Mouse (Mus musculus) thymus, postnatal 36 days (tissue): ENCODE results near the gene Ezr.
"Not testable (repeated sequence)": the region's sequence is repeated elsewhere in the genome, so short reads cannot be mapped to it uniquely, and the experiment has no call there.

Source experiments
- DNase-seq, 2 experiments: peaks; one replicate each; pipeline ENCODE4 v3.0.0; 2022; ENCODE audit warnings: mixed read lengths in 2 of 2

The Ezr gene

GRCm38 (mm10) chr17:6742083-6743038 is 40.2 kb downstream of the Ezr start:
- DNase-seq = no peak

GRCm38 (mm10) chr17:6741271-6741670 is 41.3 kb downstream of the Ezr start:
- no peak for DNase-seq

GRCm38 (mm10) chr17:6740331-6741170 is 42.0 kb downstream of the Ezr start:
- no peak for DNase-seq

GRCm38 (mm10) chr17:6739756-6740155 is 42.8 kb downstream of the Ezr start:
- DNase-seq = no peak

GRCm38 (mm10) chr17:6739266-6739665 is 43.3 kb downstream of the Ezr start:
- no peak for DNase-seq

- DNase-seq = no peak
Observed at GRCm38 (mm10) chr17:6738836-6739235, 43.7 kb downstream of the Ezr start.

GRCm38 (mm10) chr17:6737273-6737997 is 45.1 kb downstream of the Ezr start:
- no peak for DNase-seq

GRCm38 (mm10) chr17:6736306-6737272 is 46.0 kb downstream of the Ezr start:
- DNase-seq = no peak

GRCm38 (mm10) chr17:6734746-6735441 is 47.7 kb downstream of the Ezr start:
- DNase-seq = no peak

GRCm38 (mm10) chr17:6733322-6733875 is 49.2 kb downstream of the Ezr start:
- no peak for DNase-seq

- no peak for DNase-seq
Observed at GRCm38 (mm10) chr17:6732665-6733064, 49.9 kb downstream of the Ezr start.

GRCm38 (mm10) chr17:6731634-6732033 is 51.0 kb downstream of the Ezr start:
- DNase-seq = no peak

- no peak for DNase-seq
Observed at GRCm38 (mm10) chr17:6731132-6731531, 51.5 kb downstream of the Ezr start.

- no peak for DNase-seq
Observed at GRCm38 (mm10) chr17:6729244-6729742, 53.3 kb downstream of the Ezr start.

GRCm38 (mm10) chr17:6727996-6728610 is 54.5 kb downstream of the Ezr start:
- DNase-seq = no peak

- not testable (repeated sequence) for DNase-seq
Observed at GRCm38 (mm10) chr17:6713944-6714343, 68.6 kb downstream of the Ezr start.

- not testable (repeated sequence) for DNase-seq
Observed at GRCm38 (mm10) chr17:6713483-6713882, 69.1 kb downstream of the Ezr start.

- DNase-seq = not testable (repeated sequence)
Observed at GRCm38 (mm10) chr17:6708194-6708593, 74.4 kb downstream of the Ezr start.

GRCm38 (mm10) chr17:6707422-6707821 is 75.2 kb downstream of the Ezr start:
- not testable (repeated sequence) for DNase-seq

GRCm38 (mm10) chr17:6706448-6706847 is 76.1 kb downstream of the Ezr start:
- not testable (repeated sequence) for DNase-seq
